Mouse (Mus musculus) CH12.LX (cell line): ENCODE measurements at regions not wholly inside any gene's neighbourhood (a gene's known extent, or its start where the extent isn't known, plus 50 kb on each side); places are given as distances from the start of the nearest gene placed in this dataset.

Source experiments
- DNase-seq: peaks from one replicate; pipeline ENCODE4 v3.0.0-alpha.2; 2013; ENCODE audit errors: extremely low read depth
- H3K27ac ChIP-seq: 2 replicates; pipeline ENCODE4 v1.5.1; 2012; ENCODE audit warnings: low read depth, mild to moderate bottlenecking, control low read depth, moderate library complexity; ENCODE audit not compliant: insufficient read depth
- H3K27me3 ChIP-seq: replicated peaks from 2 replicates; pipeline ENCODE3; 2012; ENCODE audit warnings: inconsistent platforms
- H3K36me3 ChIP-seq, 2 experiments: replicated peaks in 1 of 2; 2 replicates each; pipeline versions ENCODE3 to v1.6.1; 2012; ENCODE audit warnings: inconsistent platforms in 1 of 2, low read length in 1 of 2, mild to moderate bottlenecking in 1 of 2, mixed read lengths in 1 of 2, moderate library complexity in 1 of 2; ENCODE audit not compliant: control insufficient read depth in 1 of 2, insufficient read depth in 1 of 2
- H3K4me1 ChIP-seq, 2 experiments: 2 replicates each; pipeline ENCODE4 v1.6.1; 2012; ENCODE audit warnings: inconsistent platforms in 1 of 2, moderate library complexity in 1 of 2; ENCODE audit not compliant: insufficient read depth in 2 of 2, control insufficient read depth in 1 of 2
- H3K4me2 ChIP-seq: 2 replicates; pipeline ENCODE4 v1.6.1; 2012; ENCODE audit warnings: low read depth, mild to moderate bottlenecking, control low read depth; ENCODE audit not compliant: poor library complexity, insufficient read depth, severe bottlenecking
- H3K4me3 ChIP-seq, 3 experiments: fragments of 150-350 bp in 1 of 3; sonication (generic) in 1 of 3; replicated peaks in 1 of 3; 2 replicates each; pipeline versions ENCODE3 to v1.5.1; 2011 to 2012; ENCODE audit warnings: low read depth in 2 of 3, low read length in 2 of 3, mild to moderate bottlenecking in 2 of 3, moderate library complexity in 2 of 3, control low read depth in 1 of 3, improper control_type of control experiment in 1 of 3, inconsistent platforms in 1 of 3, mixed read lengths in 1 of 3; ENCODE audit not compliant: poor library complexity in 1 of 3
- H3K79me2 ChIP-seq: replicated peaks from 2 replicates; pipeline ENCODE4 v1.6.1; 2012; ENCODE audit warnings: mild to moderate bottlenecking, moderate library complexity; ENCODE audit not compliant: control insufficient read depth, poor library complexity, insufficient read depth, severe bottlenecking; ENCODE audit errors: extremely low read depth
- H3K9ac ChIP-seq: 2 replicates; pipeline ENCODE4 v1.6.1; 2012; ENCODE audit warnings: low read depth, mild to moderate bottlenecking, control low read depth, moderate library complexity; ENCODE audit not compliant: insufficient read depth
- H3K9me3 ChIP-seq: replicated peaks from 2 replicates; pipeline ENCODE3; 2012; ENCODE audit warnings: low read length, inconsistent platforms, mixed read lengths
- JUN ChIP-seq: IDR thresholded peaks from 2 replicates; pipeline ENCODE4 v1.6.1; 2011; ENCODE audit warnings: low read depth, mild to moderate bottlenecking, low read length, improper control_type of control experiment, moderate library complexity; ENCODE audit not compliant: insufficient read depth
- KAT2A ChIP-seq: IDR thresholded peaks from 2 replicates; pipeline ENCODE4 v1.6.1; 2012; ENCODE audit warnings: low read length, improper control_type of control experiment, inconsistent platforms; ENCODE audit not compliant: insufficient replicate concordance
- MAFK ChIP-seq: IDR thresholded peaks from 2 replicates; pipeline ENCODE4 v1.6.1; 2011; ENCODE audit warnings: low read length, improper control_type of control experiment; ENCODE audit not compliant: insufficient replicate concordance
- MAX ChIP-seq: IDR thresholded peaks from 2 replicates; pipeline ENCODE4 v1.6.1; 2011; ENCODE audit warnings: low read length, improper control_type of control experiment
- MEF2A ChIP-seq: IDR thresholded peaks from 2 replicates; pipeline ENCODE4 v1.6.1; 2014; ENCODE audit warnings: low read depth, mild to moderate bottlenecking, inconsistent platforms, low read length, improper control_type of control experiment, borderline replicate concordance
- MXI1 ChIP-seq: IDR thresholded peaks from 2 replicates; pipeline ENCODE4 v1.6.1; 2011; ENCODE audit warnings: mild to moderate bottlenecking, low read depth, low read length, improper control_type of control experiment
- MYC ChIP-seq: IDR thresholded peaks from 2 replicates; pipeline ENCODE4 v1.6.1; 2011; ENCODE audit warnings: low read depth, mild to moderate bottlenecking, improper control_type of control experiment, low read length
- POLR2A ChIP-seq: IDR thresholded peaks from 2 replicates; pipeline ENCODE4 v1.6.1; 2011; ENCODE audit warnings: low read depth, mild to moderate bottlenecking, improper control_type of control experiment, low read length
- POLR2AphosphoS2 ChIP-seq: IDR thresholded peaks from 2 replicates; pipeline ENCODE4 v1.6.1; 2011; ENCODE audit warnings: low read depth, low read length, improper control_type of control experiment
- RAD21 ChIP-seq: IDR thresholded peaks from 2 replicates; pipeline ENCODE4 v1.6.1; 2011; ENCODE audit warnings: low read depth, mild to moderate bottlenecking, low read length, improper control_type of control experiment, moderate library complexity
- SMC3 ChIP-seq: IDR thresholded peaks from 2 replicates; pipeline ENCODE4 v1.6.1; 2011; ENCODE audit warnings: low read depth, low read length, improper control_type of control experiment
- TBP ChIP-seq: conservative IDR thresholded peaks from 2 replicates; pipeline ENCODE4 v1.6.1; 2011; ENCODE audit warnings: low read depth, low read length, improper control_type of control experiment
- TCF12 ChIP-seq: IDR thresholded peaks from 2 replicates; pipeline ENCODE4 v1.6.1; 2014; ENCODE audit warnings: low read depth, mild to moderate bottlenecking, inconsistent platforms, low read length, improper control_type of control experiment
- UBTF ChIP-seq: IDR thresholded peaks from 2 replicates; pipeline ENCODE4 v1.6.1; 2012; ENCODE audit warnings: low read depth, mild to moderate bottlenecking, inconsistent platforms, low read length, improper control_type of control experiment, moderate library complexity
- ZKSCAN1 ChIP-seq: IDR thresholded peaks from 2 replicates; pipeline ENCODE4 v1.6.1; 2012; ENCODE audit warnings: low read depth, inconsistent platforms, low read length, improper control_type of control experiment, borderline replicate concordance
- ZMIZ1 ChIP-seq: IDR thresholded peaks from 2 replicates; pipeline ENCODE4 v1.6.1; 2012; ENCODE audit warnings: low read depth, mild to moderate bottlenecking, inconsistent platforms, low read length, improper control_type of control experiment
- ZNF384 ChIP-seq: IDR thresholded peaks from 2 replicates; pipeline ENCODE4 v1.6.1; 2012; ENCODE audit warnings: low read depth, low read length, improper control_type of control experiment, inconsistent platforms
- dilution Hi-C: fragments of 300-500 bp; cut with MboI; formaldehyde crosslinking; loops from 2 replicates; pipeline ENCODE4 v1.14.3; 2020; ENCODE audit warnings: low sequenced_read_pairs; ENCODE audit not compliant: extremely low pct_unique_long_range_greater_than_20kb, extremely low pct_ligation_motif_present
- in situ Hi-C: fragments of 300-500 bp; cut with MboI; formaldehyde crosslinking; loops from 3 replicates; pipeline ENCODE4 v1.14.3; 2019; ENCODE audit warnings: low sequenced_read_pairs, low pct_ligation_motif_present, low pct_unique_long_range_greater_than_20kb, mixed read lengths

GRCm38 (mm10) chr12:106722761-106723160 lies 712.7 kb downstream of the Vrk1 start:
- DNase-seq: no peak
- Histone ChIP-seq H3K36me3 (no peaks in the 10 kb centered on the region), H3K9ac (no peak overlapping the region), H3K27ac (no peak overlapping the region), H3K4me1 (no peaks in the 10 kb centered on the region), H3K27me3 (no peaks in the 10 kb centered on the region), H3K9me3 (peaks cover 89% of the 10 kb centered on the region), H3K4me2 (no peak overlapping the region), H3K4me3 (no peak overlapping the region), H3K79me2 (no peaks in the 10 kb centered on the region)
- TF ChIP-seq MAX (no peak), UBTF (no peak), MEF2A (no peak), TBP (no peak), POLR2AphosphoS2 (no peak), MXI1 (no peak), MAFK (no peak), ZMIZ1 (no peak), SMC3 (no peak), MYC (no peak), ZNF384 (no peak)
- in situ Hi-C loops (no loop called here), dilution Hi-C loops (no loop called here)

- no peak for DNase-seq
- Histone ChIP-seq H3K79me2 (no peaks in the 10 kb centered on the region), H3K4me1 (no peaks in the 10 kb centered on the region), H3K36me3 (no peaks in the 10 kb centered on the region), H3K9ac (no peak overlapping the region), H3K4me3 (no peak overlapping the region), H3K27me3 (no peaks in the 10 kb centered on the region), H3K4me2 (no peak overlapping the region)
- dilution Hi-C loops (no loop called here), in situ Hi-C loops (no loop called here)
- TF ChIP-seq POLR2A (no peak), ZKSCAN1 (no peak), JUN (no peak), RAD21 (no peak), TCF12 (no peak), KAT2A (no peak), ZMIZ1 (no peak)
- TF ChIP-seq, all 38 proteins: peak for 0
- H3K9me3 ChIP-seq: peaks cover 88% of the 10 kb centered on the region
- no peak overlapping the region for H3K27ac ChIP-seq
These were observed 716.9 kb downstream of the Vrk1 start for GRCm38 (mm10) chr12:106726920-106727319.
